25 mouse cellular contexts compared by ENCODE assay signal in the genomic region with DNA sequence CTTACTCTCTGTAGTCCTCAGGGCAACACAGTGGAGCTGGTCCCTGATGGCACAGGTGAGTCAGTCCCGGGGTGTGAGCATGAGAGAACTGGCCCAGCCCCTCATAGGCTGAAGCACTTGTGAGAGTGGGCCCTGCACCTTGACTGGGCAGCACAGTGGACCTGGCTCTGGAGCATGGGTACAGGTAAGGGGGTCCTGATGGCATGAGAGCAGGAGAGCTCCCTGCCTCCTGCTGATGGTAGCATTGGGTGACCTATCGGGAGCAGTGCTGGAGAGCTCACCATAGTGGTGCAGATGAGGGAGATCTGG. TPM values are rescaled to one million over a fixed set of nuclear protein-coding genes. Genes with fewer than 3 reads are reported as not detected.
DNase-seq lines count a peak whose midpoint lies in the region; ATAC-seq and TF ChIP-seq lines count a peak whose summit lies in the region.
"Had no signal": no experiment of that assay in that cellular context is flagged by ENCODE, and none has a peak within 500 bp of the region (broad histone marks: within the 10 kb centered on the region; RNA-seq: fewer than 3 reads in every experiment).

No protein-coding gene starts in this region.

- no peak for DNase-seq in forebrain, postnatal 0 days
- no peak for DNase-seq in midbrain, embryonic 10.5 days (ENCODE audit: low spot score)
- DNase-seq in hindbrain, postnatal 0 days (ENCODE audit: low spot score) = no peak
- DNase-seq in lung, postnatal 25 days (ENCODE audit: low spot score) = no peak
- DNase-seq: adrenal gland, postnatal 14 days; B cell, adult 2 months; cerebellum, adult 18-20 months; kidney, adult 11 months; kidney, postnatal 14 days; liver; liver, postnatal 0 days; lung, postnatal 4 days; retina, postnatal 1 day; right cerebral cortex, postnatal 4 days; thymus, adult 2 months had no signal

- peak; percentile 50; the same call in 1 of the 2 replicates for ATAC-seq in forebrain, embryonic 13.5 days
- ATAC-seq in forebrain, postnatal 0 days = no peak
- peak; percentile 41; the same call in 1 of the 2 replicates for ATAC-seq in midbrain, embryonic 12.5 days (ENCODE audit: low FRiP score, low read depth)
- 0 out of 2 replicates have a peak, but pooled peaks have one; percentile 24 for ATAC-seq in hindbrain, postnatal 0 days
- 0 out of 2 replicates have a peak, but pooled peaks have one; percentile 10 for ATAC-seq in stomach, embryonic 16.5 days (ENCODE audit: insufficient read depth, low FRiP score)
- ATAC-seq: liver, postnatal 0 days had no signal

- H3K4me2 ChIP-seq in forebrain, embryonic 13.5 days = no peak overlapping the region
- H3K4me2 ChIP-seq in forebrain, postnatal 0 days (ENCODE audit: low read depth) = no peak overlapping the region
- no peak overlapping the region for H3K4me2 ChIP-seq in midbrain, embryonic 12.5 days (replicated peaks)
- no peak overlapping the region for H3K4me2 ChIP-seq in hindbrain, postnatal 0 days (ENCODE audit: low read depth, low read length)
- no peak overlapping the region for H3K4me2 ChIP-seq in stomach, embryonic 16.5 days (ENCODE audit: low read depth, low read length)
- H3K4me2 ChIP-seq: embryonic facial prominence, embryonic 13.5 days; heart, embryonic 15.5 days had no signal

- H3K27ac ChIP-seq in forebrain, embryonic 13.5 days = no peak overlapping the region
- no peak overlapping the region for H3K27ac ChIP-seq in forebrain, postnatal 0 days (ENCODE audit: low read depth, low read length)
- no peak overlapping the region for H3K27ac ChIP-seq in midbrain, embryonic 12.5 days (replicated peaks)
- H3K27ac ChIP-seq in midbrain, embryonic 10.5 days (replicated peaks) = no peak overlapping the region
- no peak overlapping the region for H3K27ac ChIP-seq in hindbrain, postnatal 0 days
- no peak overlapping the region for H3K27ac ChIP-seq in stomach, embryonic 16.5 days (ENCODE audit: low read length)
- H3K27ac ChIP-seq: embryonic facial prominence, embryonic 13.5 days; heart, embryonic 15.5 days had no signal

- H3K4me3 ChIP-seq in forebrain, embryonic 13.5 days = no peak overlapping the region
- no peak overlapping the region for H3K4me3 ChIP-seq in forebrain, postnatal 0 days (ENCODE audit: low read depth, low read length)
- no peak overlapping the region for H3K4me3 ChIP-seq in midbrain, embryonic 12.5 days
- H3K4me3 ChIP-seq in midbrain, embryonic 10.5 days = no peak overlapping the region
- H3K4me3 ChIP-seq in hindbrain, postnatal 0 days (ENCODE audit: low read length) = no peak overlapping the region
- no peak overlapping the region for H3K4me3 ChIP-seq in stomach, embryonic 16.5 days (replicated peaks; ENCODE audit: low read length)
- H3K4me3 ChIP-seq: embryonic facial prominence, embryonic 13.5 days; heart, embryonic 15.5 days had no signal

- 0 out of 2 replicates have a peak, but pooled peaks cover 5% of the 10 kb centered on the region for H3K27me3 ChIP-seq in forebrain, embryonic 13.5 days
- H3K27me3 ChIP-seq in forebrain, postnatal 0 days (ENCODE audit: insufficient read depth, low read length) = no peaks in the 10 kb centered on the region
- no peaks in the 10 kb centered on the region for H3K27me3 ChIP-seq in midbrain, embryonic 12.5 days
- no peaks in the 10 kb centered on the region for H3K27me3 ChIP-seq in midbrain, embryonic 10.5 days (ENCODE audit: low read depth, poor library complexity, severe bottlenecking)
- H3K27me3 ChIP-seq in hindbrain, postnatal 0 days (ENCODE audit: insufficient read depth, low read length) = no peaks in the 10 kb centered on the region
- no peaks in the 10 kb centered on the region for H3K27me3 ChIP-seq in stomach, embryonic 16.5 days (ENCODE audit: control insufficient read depth, insufficient read depth, low read length)
- H3K27me3 ChIP-seq: embryonic facial prominence, embryonic 13.5 days; heart, embryonic 15.5 days had no signal

- TF ChIP-seq CTCF in forebrain, postnatal 0 days (IDR thresholded peaks at IDR 0.05; ENCODE audit: low read depth) = no peak
- no peak for TF ChIP-seq CTCF in hindbrain, postnatal 0 days (IDR thresholded peaks at IDR 0.05; ENCODE audit: low read depth)

- peaks cover 13% of the 10 kb centered on the region for H3K4me1 ChIP-seq in forebrain, embryonic 13.5 days
- H3K4me1 ChIP-seq in forebrain, postnatal 0 days (ENCODE audit: insufficient read depth) = no peaks in the 10 kb centered on the region
- no peaks in the 10 kb centered on the region for H3K4me1 ChIP-seq in midbrain, embryonic 12.5 days
- no peaks in the 10 kb centered on the region for H3K4me1 ChIP-seq in midbrain, embryonic 10.5 days
- H3K4me1 ChIP-seq in hindbrain, postnatal 0 days (ENCODE audit: insufficient read depth, low read length) = no peaks in the 10 kb centered on the region
- H3K4me1 ChIP-seq in stomach, embryonic 16.5 days (ENCODE audit: control insufficient read depth, insufficient read depth, low read length) = no peaks in the 10 kb centered on the region
- H3K4me1 ChIP-seq: embryonic facial prominence, embryonic 13.5 days; heart, embryonic 15.5 days had no signal

- H3K36me3 ChIP-seq in forebrain, embryonic 13.5 days (ENCODE audit: poor library complexity, severe bottlenecking) = no peaks in the 10 kb centered on the region
- H3K36me3 ChIP-seq in forebrain, postnatal 0 days (ENCODE audit: insufficient read depth) = no peaks in the 10 kb centered on the region
- no peaks in the 10 kb centered on the region for H3K36me3 ChIP-seq in midbrain, embryonic 12.5 days
- H3K36me3 ChIP-seq in midbrain, embryonic 10.5 days = no peaks in the 10 kb centered on the region
- H3K36me3 ChIP-seq in hindbrain, postnatal 0 days (ENCODE audit: insufficient read depth, low read length) = no peaks in the 10 kb centered on the region
- H3K36me3 ChIP-seq in stomach, embryonic 16.5 days (ENCODE audit: control insufficient read depth, insufficient read depth, low read length) = no peaks in the 10 kb centered on the region
- H3K36me3 ChIP-seq: embryonic facial prominence, embryonic 13.5 days; heart, embryonic 15.5 days had no signal

- no peak overlapping the region for H3K9ac ChIP-seq in forebrain, embryonic 13.5 days
- no peak overlapping the region for H3K9ac ChIP-seq in forebrain, postnatal 0 days
- no peak overlapping the region for H3K9ac ChIP-seq in midbrain, embryonic 12.5 days (replicated peaks)
- H3K9ac ChIP-seq in hindbrain, postnatal 0 days (replicated peaks; ENCODE audit: low read length) = no peak overlapping the region
- H3K9ac ChIP-seq in stomach, embryonic 16.5 days (ENCODE audit: low read length) = no peak overlapping the region
- H3K9ac ChIP-seq: embryonic facial prominence, embryonic 13.5 days; heart, embryonic 15.5 days; liver, postnatal 0 days had no signal

- 89% methylated on average over 2 of the region's 2 CpGs for WGBS in forebrain, embryonic 13.5 days
- 94% methylated on average over 2 of the region's 2 CpGs for WGBS in forebrain, postnatal 0 days
- WGBS in midbrain, embryonic 12.5 days = 87% methylated on average over 2 of the region's 2 CpGs
- WGBS in midbrain, embryonic 10.5 days = 78% methylated on average over 2 of the region's 2 CpGs
- WGBS in hindbrain, postnatal 0 days = 83% methylated on average over 2 of the region's 2 CpGs
- 83% methylated on average over 2 of the region's 2 CpGs for WGBS in stomach, embryonic 16.5 days

- no peaks in the 10 kb centered on the region for H3K9me3 ChIP-seq in forebrain, embryonic 13.5 days (replicated peaks)
- no peaks in the 10 kb centered on the region for H3K9me3 ChIP-seq in forebrain, postnatal 0 days (ENCODE audit: low read length)
- no peaks in the 10 kb centered on the region for H3K9me3 ChIP-seq in midbrain, embryonic 12.5 days
- H3K9me3 ChIP-seq in midbrain, embryonic 10.5 days (replicated peaks) = no peaks in the 10 kb centered on the region
- no peaks in the 10 kb centered on the region for H3K9me3 ChIP-seq in hindbrain, postnatal 0 days (ENCODE audit: low read length)
- no peaks in the 10 kb centered on the region for H3K9me3 ChIP-seq in stomach, embryonic 16.5 days (replicated peaks; ENCODE audit: control insufficient read depth, low read length)
- H3K9me3 ChIP-seq: embryonic facial prominence, embryonic 13.5 days; heart, embryonic 15.5 days had no signal

RNA-seq across cellular contexts. Expression of gene Prdm13, which starts 56.5 kb away (rescaled TPM):
- 0.38 and 0.46 TPM in 2 replicates for polyA plus RNA-seq in forebrain, embryonic 13.5 days (2015; fragmentation: Nextera tagmentation; extraction: Ambion mirVana)
- total RNA-seq in forebrain, postnatal 0 days (2014; rRNA removed) = 0.38 and 1.5 TPM in 2 replicates
- not detected in 2 replicates for polyA plus RNA-seq in forebrain, postnatal 0 days (2015; fragmentation: Nextera tagmentation; extraction: Ambion mirVana)
- 0.17 and 1.4 TPM in 2 replicates for polyA plus RNA-seq in midbrain, embryonic 12.5 days (2016; fragmentation: Nextera tagmentation; extraction: Ambion mirVana)
- polyA plus RNA-seq in midbrain, embryonic 10.5 days (2016; fragmentation: Nextera tagmentation; extraction: Ambion mirVana) = 0.06 and 0.15 TPM in 2 replicates
- 12.4 and 14.5 TPM in 2 replicates for total RNA-seq in hindbrain, postnatal 0 days (2014; rRNA removed)
- 1.3 and 1.5 TPM in 2 replicates for polyA plus RNA-seq in hindbrain, postnatal 0 days (2015; fragmentation: Nextera tagmentation; extraction: Ambion mirVana)
- not detected in 2 replicates for polyA plus RNA-seq in stomach, embryonic 16.5 days (2015; fragmentation: Nextera tagmentation; extraction: Ambion mirVana)
- total RNA-seq: adrenal gland, postnatal 14 days; gastrocnemius, adult 18-20 months; hematopoietic stem cell, adult 5-6 weeks; monocyte, adult 5-6 weeks had no signal
- polyA plus RNA-seq: embryonic facial prominence, embryonic 13.5 days; gonadal fat pad, adult 2 months; heart, embryonic 15.5 days; liver, postnatal 0 days; thymus, adult 2 months; urinary bladder, adult 2 months had no signal
